Mouse (Mus musculus): ENCODE results near the gene Hmgb1. TPM values are rescaled to one million over a fixed set of nuclear protein-coding genes. Genes with fewer than 3 reads are reported as not detected.

Gene Hmgb1
- polyA plus RNA-seq, 1 experiment: 186 TPM

DNA sequence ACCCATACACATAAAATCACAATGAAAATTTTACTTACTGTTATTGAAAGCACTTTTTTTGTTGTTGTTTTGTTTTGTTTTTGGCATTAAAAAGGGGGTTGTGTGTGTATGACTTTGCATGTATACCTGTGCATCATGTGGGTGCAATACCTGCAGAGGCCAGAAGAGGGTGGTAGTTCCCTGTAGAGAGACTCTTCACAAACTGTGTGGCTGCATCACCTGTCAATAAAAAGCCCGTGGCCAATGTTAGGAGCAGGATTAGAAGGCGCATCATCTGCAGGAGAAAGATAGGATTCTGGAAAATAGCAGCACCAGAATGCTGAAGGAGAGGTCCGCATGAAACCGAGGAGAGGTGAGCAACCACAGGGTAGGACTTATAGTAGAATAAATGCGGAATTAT lies 144.5 kb downstream of the Hmgb1 start:
- H3K4me1 ChIP-seq (ENCODE audit: control insufficient read depth, insufficient read depth, low read length): peaks cover 4% of the 10 kb centered on the region; the same call in 1 of the 2 replicates
- DNase-seq: no peak
- H3K4me3 ChIP-seq (replicated peaks; ENCODE audit: insufficient read depth, low read depth, low read length): no peak overlapping the region
- 89% methylated on average over 5 of the region's 5 CpGs for WGBS
- TF ChIP-seq CTCF (IDR thresholded peaks at IDR 0.05; ENCODE audit: borderline replicate concordance, insufficient read depth, low read depth, low read length) (0 out of 2 replicates have a peak, but pooled peaks have one; percentile 6), POLR2A (IDR thresholded peaks at IDR 0.05; ENCODE audit: borderline replicate concordance, insufficient read depth, low read length) (no peak)
- no peak overlapping the region for H3K27ac ChIP-seq (ENCODE audit: insufficient read depth, low read length)
- no peaks in the 10 kb centered on the region for H3K27me3 ChIP-seq (ENCODE audit: control insufficient read depth, insufficient read depth, low read length)

DNA sequence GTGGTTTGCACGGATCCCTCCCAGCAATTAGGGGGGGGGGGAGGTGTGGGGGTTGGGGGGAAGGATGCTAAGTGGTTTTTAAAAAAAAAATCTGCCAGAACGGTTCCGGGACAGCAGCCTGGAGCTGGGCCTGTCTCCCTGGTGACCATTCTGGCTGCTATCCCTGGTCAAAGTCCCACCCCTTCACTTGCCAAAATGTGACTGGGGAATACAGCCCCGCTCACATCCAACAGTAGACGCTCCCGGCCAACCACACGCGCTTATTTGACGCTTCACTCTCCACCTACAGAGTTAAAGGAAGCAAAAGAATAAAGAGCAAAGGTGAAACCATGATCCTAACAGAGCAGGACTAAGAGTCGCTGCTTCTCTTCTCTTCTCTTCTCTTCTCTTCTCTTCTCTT lies 146.6 kb downstream of the Hmgb1 start:
- TF ChIP-seq POLR2A (IDR thresholded peaks at IDR 0.05; ENCODE audit: borderline replicate concordance, insufficient read depth, low read length) (no peak), CTCF (IDR thresholded peaks at IDR 0.05; ENCODE audit: borderline replicate concordance, insufficient read depth, low read depth, low read length) (no peak)
- DNase-seq: no peak
- Histone ChIP-seq H3K4me1 (ENCODE audit: control insufficient read depth, insufficient read depth, low read length) (no peaks in the 10 kb centered on the region), H3K27me3 (ENCODE audit: control insufficient read depth, insufficient read depth, low read length) (no peaks in the 10 kb centered on the region), H3K27ac (ENCODE audit: insufficient read depth, low read length) (no peak overlapping the region), H3K4me3 (replicated peaks; ENCODE audit: insufficient read depth, low read depth, low read length) (no peak overlapping the region)
- WGBS: 7% methylated on average over 10 of the region's 10 CpGs

DNA sequence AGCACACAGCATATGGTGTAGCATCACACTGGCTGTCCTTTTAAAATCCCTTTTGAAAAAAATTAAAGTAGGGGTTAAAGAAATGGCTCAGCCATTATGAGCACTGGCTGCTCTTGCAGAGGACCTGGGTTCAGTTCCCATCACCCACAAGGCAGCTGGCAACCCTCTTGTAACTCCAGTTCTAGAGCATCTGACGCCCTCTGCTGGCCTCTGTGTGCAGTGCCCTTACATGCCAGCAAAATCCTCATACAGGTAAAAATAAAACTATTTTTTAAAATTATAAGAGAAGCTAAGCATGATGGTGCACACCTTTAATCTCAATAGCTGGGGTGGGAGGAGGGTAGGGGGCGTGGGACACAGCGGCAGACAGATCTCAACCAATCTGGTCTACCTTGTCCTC lies 147.4 kb downstream of the Hmgb1 start:
- Histone ChIP-seq H3K27me3 (ENCODE audit: control insufficient read depth, insufficient read depth, low read length) (no peaks in the 10 kb centered on the region), H3K4me3 (replicated peaks; ENCODE audit: insufficient read depth, low read depth, low read length) (no peak overlapping the region), H3K4me1 (ENCODE audit: control insufficient read depth, insufficient read depth, low read length) (no peaks in the 10 kb centered on the region), H3K27ac (ENCODE audit: insufficient read depth, low read length) (no peak overlapping the region)
- 94% methylated on average over 3 of the region's 3 CpGs for WGBS
- TF ChIP-seq POLR2A (IDR thresholded peaks at IDR 0.05; ENCODE audit: borderline replicate concordance, insufficient read depth, low read length): no peak
- no peak for TF ChIP-seq CTCF (IDR thresholded peaks at IDR 0.05; ENCODE audit: borderline replicate concordance, insufficient read depth, low read depth, low read length)
- no peak for DNase-seq

GRCm38 (mm10) chr5:149032438-149032837 lies 151.9 kb downstream of the Hmgb1 start:
- WGBS: 99% methylated on average over 4 of the region's 4 CpGs

GRCm38 (mm10) chr5:149031199-149031750 lies 153.0 kb downstream of the Hmgb1 start:
- Histone ChIP-seq H3K4me1 (ENCODE audit: control insufficient read depth, insufficient read depth, low read length) (no peaks in the 10 kb centered on the region), H3K27ac (ENCODE audit: insufficient read depth, low read length) (peak overlapping the region; percentile 41; the same call in 1 of the 2 replicates), H3K4me3 (replicated peaks; ENCODE audit: insufficient read depth, low read depth, low read length) (peak overlapping the region; percentile 41), H3K27me3 (ENCODE audit: control insufficient read depth, insufficient read depth, low read length) (no peaks in the 10 kb centered on the region)
- no peak for TF ChIP-seq POLR2A (IDR thresholded peaks at IDR 0.05; ENCODE audit: borderline replicate concordance, insufficient read depth, low read length)
- no peak for TF ChIP-seq CTCF (IDR thresholded peaks at IDR 0.05; ENCODE audit: borderline replicate concordance, insufficient read depth, low read depth, low read length)
- DNase-seq: peak; percentile 46 to 65
- WGBS: 2% methylated on average over 30 of the region's 30 CpGs

More at GRCm38 (mm10) chr5:149032438-149032837, 151.9 kb downstream of the Hmgb1 start:
- no peaks in the 10 kb centered on the region for H3K27me3 ChIP-seq (ENCODE audit: control insufficient read depth, insufficient read depth, low read length)
- TF ChIP-seq CTCF (IDR thresholded peaks at IDR 0.05; ENCODE audit: borderline replicate concordance, insufficient read depth, low read depth, low read length): no peak
- TF ChIP-seq POLR2A (IDR thresholded peaks at IDR 0.05; ENCODE audit: borderline replicate concordance, insufficient read depth, low read length): no peak
- H3K27ac ChIP-seq (ENCODE audit: insufficient read depth, low read length): no peak overlapping the region
- H3K4me3 ChIP-seq (replicated peaks; ENCODE audit: insufficient read depth, low read depth, low read length): no peak overlapping the region
- DNase-seq: no peak
- H3K4me1 ChIP-seq (ENCODE audit: control insufficient read depth, insufficient read depth, low read length): no peaks in the 10 kb centered on the region

DNA sequence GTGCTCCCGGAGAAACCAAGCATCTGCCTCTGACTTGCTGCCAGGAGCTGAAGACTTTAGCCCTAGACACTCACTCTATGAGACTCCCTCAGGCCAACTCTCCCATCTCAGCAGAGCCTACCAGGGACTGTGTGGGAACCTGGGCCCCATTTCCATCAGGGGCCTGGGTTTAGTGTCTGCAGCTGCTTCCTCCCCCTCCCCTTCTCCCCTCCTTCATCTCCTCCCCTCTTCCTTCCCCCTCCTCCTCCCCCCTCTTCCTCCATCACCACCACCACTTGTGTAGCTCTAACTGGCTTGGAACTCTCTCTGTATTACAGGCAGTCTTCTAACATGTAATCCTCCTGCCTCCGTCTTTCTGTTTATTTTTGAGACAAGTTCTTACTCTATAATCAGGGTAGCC lies 154.2 kb downstream of the Hmgb1 start:
- no peak for DNase-seq
- H3K27me3 ChIP-seq (ENCODE audit: control insufficient read depth, insufficient read depth, low read length): no peaks in the 10 kb centered on the region
- H3K4me3 ChIP-seq (replicated peaks; ENCODE audit: insufficient read depth, low read depth, low read length): no peak overlapping the region
- H3K27ac ChIP-seq (ENCODE audit: insufficient read depth, low read length): no peak overlapping the region
- no peaks in the 10 kb centered on the region for H3K4me1 ChIP-seq (ENCODE audit: control insufficient read depth, insufficient read depth, low read length)
- WGBS: 74% methylated on average over 2 of the region's 2 CpGs
- TF ChIP-seq CTCF (IDR thresholded peaks at IDR 0.05; ENCODE audit: borderline replicate concordance, insufficient read depth, low read depth, low read length) (no peak), POLR2A (IDR thresholded peaks at IDR 0.05; ENCODE audit: borderline replicate concordance, insufficient read depth, low read length) (no peak)

DNA sequence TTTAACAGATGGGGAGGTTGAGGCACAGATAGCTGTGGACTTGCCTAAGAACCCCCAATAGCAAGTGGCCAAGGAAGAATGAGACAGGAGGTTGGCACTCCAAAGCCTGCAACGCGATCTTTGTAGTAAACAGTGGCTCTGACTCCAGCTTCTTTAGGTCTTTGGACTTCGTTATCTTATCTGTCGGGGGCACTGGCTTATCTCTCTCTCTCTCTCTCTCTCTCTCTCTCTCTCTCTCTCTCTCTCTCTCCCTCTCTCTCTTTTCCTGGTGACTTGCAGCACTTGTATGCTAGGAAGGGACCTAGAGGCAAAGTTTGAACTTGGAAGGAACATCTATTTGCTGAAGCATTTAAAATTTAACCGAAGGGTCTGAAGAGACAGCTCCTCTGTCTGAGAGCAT lies 155.9 kb downstream of the Hmgb1 start:
- no peaks in the 10 kb centered on the region for H3K4me1 ChIP-seq (ENCODE audit: control insufficient read depth, insufficient read depth, low read length)
- no peak for DNase-seq
- H3K27ac ChIP-seq (ENCODE audit: insufficient read depth, low read length): no peak overlapping the region
- 79% methylated on average over 5 of the region's 5 CpGs for WGBS
- no peak for TF ChIP-seq CTCF (IDR thresholded peaks at IDR 0.05; ENCODE audit: borderline replicate concordance, insufficient read depth, low read depth, low read length)
- TF ChIP-seq POLR2A (IDR thresholded peaks at IDR 0.05; ENCODE audit: borderline replicate concordance, insufficient read depth, low read length): no peak
- no peaks in the 10 kb centered on the region for H3K27me3 ChIP-seq (ENCODE audit: control insufficient read depth, insufficient read depth, low read length)
- no peak overlapping the region for H3K4me3 ChIP-seq (replicated peaks; ENCODE audit: insufficient read depth, low read depth, low read length)

GRCm38 (mm10) chr5:149027389-149027788 lies 156.9 kb downstream of the Hmgb1 start:
- 79% methylated on average over 8 of the region's 8 CpGs for WGBS
- Histone ChIP-seq H3K27me3 (ENCODE audit: control insufficient read depth, insufficient read depth, low read length) (no peaks in the 10 kb centered on the region), H3K4me3 (replicated peaks; ENCODE audit: insufficient read depth, low read depth, low read length) (no peak overlapping the region), H3K4me1 (ENCODE audit: control insufficient read depth, insufficient read depth, low read length) (no peaks in the 10 kb centered on the region), H3K27ac (ENCODE audit: insufficient read depth, low read length) (no peak overlapping the region)
- no peak for DNase-seq
- TF ChIP-seq POLR2A (IDR thresholded peaks at IDR 0.05; ENCODE audit: borderline replicate concordance, insufficient read depth, low read length) (no peak), CTCF (IDR thresholded peaks at IDR 0.05; ENCODE audit: borderline replicate concordance, insufficient read depth, low read depth, low read length) (no peak)
